Mouse (Mus musculus) intestine, postnatal 0 days (tissue): ENCODE results near the gene Atxn10. TPM values are rescaled to one million over a fixed set of nuclear protein-coding genes. Genes with fewer than 3 reads are reported as not detected.

ENCODE experiments used
- ATAC-seq: fragments of 200-750 bp; cut with Nextera tagmentation; 2 replicates; pipeline ENCODE4 v1.8.0; 2017; ENCODE audit warnings: mild to moderate bottlenecking, moderate TSS enrichment, moderate library complexity
- H3K27ac ChIP-seq: fragments of 300-500 bp; sonication (generic); 2 replicates; pipeline ENCODE4 v1.5.1; 2014; ENCODE audit warnings: mild to moderate bottlenecking, low read depth, low read length, moderate library complexity
- H3K27me3 ChIP-seq: fragments of 300-500 bp; sonication (generic); replicated peaks from 2 replicates; pipeline ENCODE4 v1.6.1; 2014; ENCODE audit warnings: low read length, mixed read lengths; ENCODE audit not compliant: control insufficient read depth, insufficient read depth
- H3K36me3 ChIP-seq: fragments of 300-500 bp; sonication (generic); 2 replicates; pipeline ENCODE4 v1.6.1; 2014; ENCODE audit warnings: mild to moderate bottlenecking, moderate library complexity; ENCODE audit not compliant: control insufficient read depth, insufficient read depth
- H3K4me1 ChIP-seq: fragments of 300-500 bp; sonication (generic); replicated peaks from 2 replicates; pipeline ENCODE4 v1.6.1; 2014; ENCODE audit warnings: antibody characterized with exemption, low read length, mixed read lengths; ENCODE audit not compliant: control insufficient read depth, insufficient read depth
- H3K4me2 ChIP-seq: fragments of 300-500 bp; sonication (generic); replicated peaks from 2 replicates; pipeline ENCODE4 v1.6.1; 2014; ENCODE audit warnings: low read depth, mild to moderate bottlenecking, moderate library complexity
- H3K4me3 ChIP-seq: fragments of 300-500 bp; sonication (generic); 2 replicates; pipeline ENCODE4 v1.5.1; 2014; ENCODE audit warnings: low read depth, low read length
- H3K9ac ChIP-seq: fragments of 300-500 bp; sonication (generic); 2 replicates; pipeline ENCODE4 v1.6.1; 2014; ENCODE audit warnings: mild to moderate bottlenecking, low read depth, low read length
- H3K9me3 ChIP-seq: fragments of 300-500 bp; sonication (generic); 2 replicates; pipeline ENCODE4 v1.6.1; 2016; ENCODE audit warnings: mixed run types; ENCODE audit not compliant: control insufficient read depth
- CTCF ChIP-seq: sonication (generic); IDR thresholded peaks from 2 replicates; pipeline ENCODE4 v1.5.1; 2016; ENCODE audit warnings: low read depth, mild to moderate bottlenecking, control low read depth, antibody characterized with exemption, moderate library complexity
- WGBS: fragments of 180-500 bp; shearing (Covaris S2); extraction: QIAGEN DNeasy Blood & Tissue Kit; methylation state at CpG from one replicate; pipeline ENCODE4 v1.1.7; 2014; 5-methylcytosine and 5-hydroxymethylcytosine counted together
- polyA plus RNA-seq: library from polyadenylated mRNA; unstranded; fragments of >200 nt; fragmentation: Nextera tagmentation; extraction: Ambion mirVana; gene quantifications from 2 replicates; pipeline ENCODE4 v1.2.1, GENCODE M21; 2015

Gene Atxn10
- polyA plus RNA-seq, 1 experiment from 2014 or later = 111 TPM

GRCm38 (mm10) chr15:85463027-85463790 lies 127.2 kb downstream of the Atxn10 start:
- no peak for TF ChIP-seq CTCF
- H3K9me3 ChIP-seq = no peaks in the 10 kb centered on the region
- no peak overlapping the region for H3K4me2 ChIP-seq
- ATAC-seq = no peak
- no peaks in the 10 kb centered on the region for H3K27me3 ChIP-seq
- no peak overlapping the region for H3K4me3 ChIP-seq
- WGBS = 83% methylated on average over 13 of the region's 13 CpGs
- H3K9ac ChIP-seq = no peak overlapping the region
- peaks cover 38% of the 10 kb centered on the region for H3K36me3 ChIP-seq
- no peak overlapping the region for H3K27ac ChIP-seq
- H3K4me1 ChIP-seq = no peaks in the 10 kb centered on the region

- no peak overlapping the region for H3K9ac ChIP-seq
- no peak for TF ChIP-seq CTCF
- H3K4me3 ChIP-seq = no peak overlapping the region
- no peaks in the 10 kb centered on the region for H3K27me3 ChIP-seq
- ATAC-seq = no peak
- H3K27ac ChIP-seq = no peak overlapping the region
- H3K36me3 ChIP-seq = peaks cover 36% of the 10 kb centered on the region
- H3K4me1 ChIP-seq = no peaks in the 10 kb centered on the region
- no peaks in the 10 kb centered on the region for H3K9me3 ChIP-seq
- H3K4me2 ChIP-seq = no peak overlapping the region
- WGBS = 43% methylated on average over 5 of the region's 5 CpGs
Observed at GRCm38 (mm10) chr15:85464190-85464589, 128.1 kb downstream of the Atxn10 start.

DNA sequence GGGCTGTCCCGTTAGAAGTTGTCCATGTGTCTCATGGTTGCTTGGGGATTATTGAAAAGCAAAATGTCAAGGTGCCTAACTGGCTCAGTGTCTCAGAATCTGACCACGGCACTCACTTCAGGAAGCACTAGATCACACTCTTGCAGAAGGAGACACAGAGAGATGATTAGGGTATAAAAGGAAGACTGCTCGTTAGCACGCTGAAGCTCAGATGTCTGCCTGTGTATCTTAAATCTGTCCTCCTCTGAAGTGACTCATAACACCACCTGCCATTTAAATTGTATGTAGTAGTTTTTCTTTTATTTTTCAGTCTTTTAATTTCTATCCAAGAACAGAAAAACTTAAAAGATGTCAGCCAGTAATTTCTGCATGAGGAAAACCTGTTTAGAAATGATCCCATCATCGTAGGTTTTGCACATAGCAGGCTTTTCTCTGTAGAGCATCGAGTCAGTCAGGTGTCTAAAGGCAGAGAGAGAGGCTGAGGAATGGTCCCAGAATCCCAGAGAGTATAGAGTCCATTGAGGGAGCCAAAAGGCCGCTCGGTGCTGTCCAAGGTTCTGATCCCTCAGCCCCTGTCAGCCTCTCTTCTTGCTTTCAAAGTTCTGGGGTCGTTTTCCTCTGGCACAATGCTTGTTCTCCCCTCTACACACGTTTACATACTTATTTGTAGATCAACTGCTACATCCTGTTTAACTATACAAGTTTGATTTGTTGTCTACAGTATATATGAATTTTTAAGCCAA lies 128.9 kb downstream of the Atxn10 start:
- no peak for ATAC-seq
- no peak overlapping the region for H3K4me2 ChIP-seq
- no peaks in the 10 kb centered on the region for H3K9me3 ChIP-seq
- H3K27ac ChIP-seq = no peak overlapping the region
- no peak for TF ChIP-seq CTCF
- H3K36me3 ChIP-seq = peaks cover 31% of the 10 kb centered on the region
- H3K9ac ChIP-seq = no peak overlapping the region
- 60% methylated on average over 10 of the region's 10 CpGs for WGBS
- H3K4me3 ChIP-seq = no peak overlapping the region
- H3K4me1 ChIP-seq = no peaks in the 10 kb centered on the region
- no peaks in the 10 kb centered on the region for H3K27me3 ChIP-seq

DNA sequence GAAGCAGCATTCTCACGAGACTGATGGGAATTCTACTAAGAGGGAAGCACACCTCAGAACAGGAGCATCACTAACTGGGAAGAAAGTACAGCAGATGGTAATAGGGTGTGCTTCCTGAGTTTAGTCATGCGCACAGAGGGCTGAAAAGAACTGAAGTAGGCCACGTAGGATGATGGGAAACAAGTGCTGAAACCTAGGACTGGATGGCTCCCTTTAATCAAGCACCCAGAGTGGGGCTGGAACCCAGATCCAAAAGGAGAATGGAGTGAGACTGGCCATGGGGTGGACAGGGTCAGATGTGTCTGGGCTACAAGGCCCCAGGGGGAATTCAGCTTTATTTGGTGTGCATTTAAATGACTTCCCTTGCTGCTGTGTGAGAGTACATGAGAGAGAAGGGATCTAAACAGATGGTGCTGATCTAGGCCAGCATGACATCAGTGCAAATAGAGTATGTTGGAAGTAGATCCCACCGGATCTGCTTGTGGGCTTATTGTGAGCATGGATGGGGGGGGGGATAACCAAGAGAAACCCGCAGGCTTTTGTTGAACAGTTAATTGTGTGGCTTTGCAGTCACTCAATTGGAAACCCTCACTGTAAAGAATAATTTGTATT lies 130.5 kb downstream of the Atxn10 start:
- Histone ChIP-seq H3K9ac (no peak overlapping the region), H3K4me1 (no peaks in the 10 kb centered on the region), H3K27ac (no peak overlapping the region), H3K27me3 (no peaks in the 10 kb centered on the region), H3K9me3 (no peaks in the 10 kb centered on the region), H3K4me2 (no peak overlapping the region), H3K4me3 (no peak overlapping the region), H3K36me3 (peaks cover 26% of the 10 kb centered on the region)
- ATAC-seq = no peak
- WGBS = 92% methylated on average over 5 of the region's 5 CpGs
- TF ChIP-seq CTCF = no peak

DNA sequence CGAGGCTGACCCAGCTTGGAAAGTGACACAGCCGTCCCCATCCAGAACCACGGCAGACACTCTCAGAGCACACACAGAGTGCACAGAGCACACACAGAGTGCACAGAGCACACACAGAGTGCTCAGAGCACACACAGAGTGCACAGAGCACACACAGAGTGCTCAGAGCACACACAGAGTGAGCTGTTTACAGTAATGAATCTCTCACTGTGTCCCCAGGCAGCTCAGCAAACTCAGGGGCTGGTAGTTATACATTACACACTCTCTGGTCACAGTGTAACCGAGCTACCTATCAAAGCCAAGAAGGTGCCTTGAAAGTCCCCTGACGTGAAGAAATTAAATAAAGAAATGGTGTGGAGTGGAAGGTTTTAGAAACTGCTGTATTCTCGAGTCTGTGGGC lies 133.4 kb downstream of the Atxn10 start:
- Histone ChIP-seq H3K4me2 (no peak overlapping the region), H3K9me3 (no peaks in the 10 kb centered on the region), H3K27ac (no peak overlapping the region), H3K36me3 (peaks cover 11% of the 10 kb centered on the region), H3K9ac (no peak overlapping the region), H3K4me1 (no peaks in the 10 kb centered on the region), H3K27me3 (no peaks in the 10 kb centered on the region), H3K4me3 (no peak overlapping the region)
- whole genome bisulfite sequencing = 62% methylated on average over 6 of the region's 6 CpGs
- TF ChIP-seq CTCF = no peak
- no peak for ATAC-seq

DNA sequence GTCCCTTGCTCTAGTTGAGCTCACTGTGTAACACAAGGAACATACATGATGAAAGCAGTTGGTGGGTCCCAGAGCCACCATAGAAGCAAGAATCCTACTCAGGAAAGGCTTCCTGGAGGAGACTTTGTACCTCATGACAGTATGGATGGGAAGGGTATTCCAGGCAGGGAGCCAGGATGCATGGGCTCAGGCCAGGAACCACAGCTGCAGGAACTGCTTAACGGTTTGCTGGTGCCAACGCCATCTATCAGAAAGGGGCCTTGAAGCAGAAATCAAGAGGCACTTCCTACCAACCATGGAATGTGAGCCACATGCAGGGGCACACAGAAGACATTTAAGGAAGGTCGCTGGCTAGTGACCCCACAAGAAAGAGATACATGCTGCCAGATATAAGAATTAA lies 138.7 kb downstream of the Atxn10 start:
- TF ChIP-seq CTCF = no peak
- Histone ChIP-seq H3K4me1 (no peaks in the 10 kb centered on the region), H3K27me3 (no peaks in the 10 kb centered on the region), H3K9me3 (no peaks in the 10 kb centered on the region), H3K9ac (no peak overlapping the region), H3K27ac (no peak overlapping the region), H3K4me3 (no peak overlapping the region), H3K36me3 (no peaks in the 10 kb centered on the region), H3K4me2 (no peak overlapping the region)
- no peak for ATAC-seq
- 48% methylated on average over 3 of the region's 3 CpGs for WGBS
